Mouse (Mus musculus): ENCODE results near the gene Nkain4.

DNA sequence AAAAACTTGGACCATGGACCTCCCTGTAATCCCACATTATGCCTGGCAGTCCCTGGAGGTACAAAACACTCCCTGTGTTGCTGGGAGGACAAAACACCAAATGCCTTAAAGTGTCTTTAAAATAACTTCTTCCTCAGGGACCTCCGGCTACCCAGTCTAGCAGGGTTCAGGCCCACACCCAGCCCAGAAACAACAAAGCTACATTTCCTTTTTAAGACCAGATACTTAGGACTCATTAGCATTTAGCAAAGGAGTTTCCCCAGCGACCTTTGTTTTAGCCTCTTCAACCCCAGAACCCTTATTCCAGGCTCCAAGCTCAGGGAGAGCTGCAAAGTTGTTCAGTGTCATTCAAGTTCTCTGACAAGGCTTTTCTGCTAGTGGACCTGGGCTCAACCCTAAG, 861 bp downstream of the Nkain4 start:
- TF ChIP-seq POLR2A (IDR thresholded peaks at IDR 0.05; ENCODE audit: control insufficient read depth, low read depth, low read length) (no peak), CTCF (IDR thresholded peaks at IDR 0.05; ENCODE audit: control insufficient read depth, insufficient read depth, insufficient replicate concordance, low read depth, low read length) (no peak)

Data from testis, adult 2 months (tissue).